Mouse (Mus musculus): ENCODE results near the gene Rpl36a-ps1. TPM values are rescaled to one million over a fixed set of nuclear protein-coding genes. Genes with fewer than 3 reads are reported as not detected.
A peak's percentile ranks its signal among the peaks of the same experiment; 100 is the strongest.

Rpl36a-ps1 gene
- polyA plus RNA-seq, 1 experiment from 2014 or later, result 2.5 TPM

- no peak overlapping the region for H3K27ac ChIP-seq (ENCODE audit: low read depth, low read length)
- H3K4me3 ChIP-seq (ENCODE audit: low read depth, low read length), result no peak overlapping the region
- H3K36me3 ChIP-seq (ENCODE audit: control insufficient read depth, insufficient read depth, low read length), result no peaks in the 10 kb centered on the region
- DNase-seq (ENCODE audit: low spot score) (no peak), ATAC-seq (ENCODE audit: insufficient read depth, low FRiP score, low TSS enrichment) (no peak)
- no peaks in the 10 kb centered on the region for H3K27me3 ChIP-seq (ENCODE audit: control insufficient read depth, insufficient read depth, low read length)
- WGBS, result 45% methylated on average over 3 of the region's 3 CpGs
- no peak overlapping the region for H3K4me2 ChIP-seq (ENCODE audit: low read depth)
- no peaks in the 10 kb centered on the region for H3K4me1 ChIP-seq (ENCODE audit: control insufficient read depth, insufficient read depth, low read length)
- H3K9ac ChIP-seq (ENCODE audit: low read length), result no peak overlapping the region
- H3K9me3 ChIP-seq (ENCODE audit: control insufficient read depth, low read length), result no peaks in the 10 kb centered on the region
Observed at GRCm38 (mm10) chr14:98989818-98990217, 4.3 kb downstream of the Rpl36a-ps1 start.

GRCm38 (mm10) chr14:98971921-98972320 is 22.2 kb downstream of the Rpl36a-ps1 start:
- WGBS, result 36% methylated on average over 4 of the region's 4 CpGs
- H3K27me3 ChIP-seq (ENCODE audit: control insufficient read depth, insufficient read depth, low read length), result no peaks in the 10 kb centered on the region
- no peak overlapping the region for H3K9ac ChIP-seq (ENCODE audit: low read length)
- H3K4me3 ChIP-seq (ENCODE audit: low read depth, low read length), result no peak overlapping the region
- DNase-seq (ENCODE audit: low spot score), result peak; percentile 22
- no peaks in the 10 kb centered on the region for H3K9me3 ChIP-seq (ENCODE audit: control insufficient read depth, low read length)
- no peaks in the 10 kb centered on the region for H3K4me1 ChIP-seq (ENCODE audit: control insufficient read depth, insufficient read depth, low read length)
- H3K4me2 ChIP-seq (ENCODE audit: low read depth), result no peak overlapping the region
- H3K27ac ChIP-seq (ENCODE audit: low read depth, low read length), result no peak overlapping the region
- no peaks in the 10 kb centered on the region for H3K36me3 ChIP-seq (ENCODE audit: control insufficient read depth, insufficient read depth, low read length)
- no peak for ATAC-seq (ENCODE audit: insufficient read depth, low FRiP score, low TSS enrichment)

- Histone ChIP-seq H3K27me3 (ENCODE audit: control insufficient read depth, insufficient read depth, low read length) (no peaks in the 10 kb centered on the region), H3K4me2 (ENCODE audit: low read depth) (no peak overlapping the region), H3K36me3 (ENCODE audit: control insufficient read depth, insufficient read depth, low read length) (no peaks in the 10 kb centered on the region), H3K4me1 (ENCODE audit: control insufficient read depth, insufficient read depth, low read length) (no peaks in the 10 kb centered on the region), H3K4me3 (ENCODE audit: low read depth, low read length) (no peak overlapping the region), H3K9ac (ENCODE audit: low read length) (no peak overlapping the region), H3K27ac (ENCODE audit: low read depth, low read length) (no peak overlapping the region), H3K9me3 (ENCODE audit: control insufficient read depth, low read length) (no peaks in the 10 kb centered on the region)
- DNase-seq (ENCODE audit: low spot score), result no peak
- ATAC-seq (ENCODE audit: insufficient read depth, low FRiP score, low TSS enrichment), result no peak
- WGBS, result 70% methylated on average over 17 of the region's 17 CpGs
Observed at GRCm38 (mm10) chr14:98958978-98959658, 35.0 kb downstream of the Rpl36a-ps1 start.

- Histone ChIP-seq H3K36me3 (ENCODE audit: control insufficient read depth, insufficient read depth, low read length) (no peaks in the 10 kb centered on the region), H3K9ac (ENCODE audit: low read length) (no peak overlapping the region), H3K4me2 (ENCODE audit: low read depth) (no peak overlapping the region), H3K9me3 (ENCODE audit: control insufficient read depth, low read length) (no peaks in the 10 kb centered on the region), H3K27me3 (ENCODE audit: control insufficient read depth, insufficient read depth, low read length) (no peaks in the 10 kb centered on the region), H3K4me3 (ENCODE audit: low read depth, low read length) (no peak overlapping the region), H3K27ac (ENCODE audit: low read depth, low read length) (no peak overlapping the region), H3K4me1 (ENCODE audit: control insufficient read depth, insufficient read depth, low read length) (no peaks in the 10 kb centered on the region)
- ATAC-seq (ENCODE audit: insufficient read depth, low FRiP score, low TSS enrichment), result no peak
- 94% methylated on average over 9 of the region's 9 CpGs for WGBS
- no peak for DNase-seq (ENCODE audit: low spot score)
Observed at GRCm38 (mm10) chr14:98956788-98957187, 37.3 kb downstream of the Rpl36a-ps1 start.

GRCm38 (mm10) chr14:98952441-98952840 is 41.7 kb downstream of the Rpl36a-ps1 start:
- no peak overlapping the region for H3K4me2 ChIP-seq (ENCODE audit: low read depth)
- WGBS, result 86% methylated on average over 7 of the region's 7 CpGs
- no peak overlapping the region for H3K27ac ChIP-seq (ENCODE audit: low read depth, low read length)
- no peaks in the 10 kb centered on the region for H3K36me3 ChIP-seq (ENCODE audit: control insufficient read depth, insufficient read depth, low read length)
- no peak for DNase-seq (ENCODE audit: low spot score)
- H3K9ac ChIP-seq (ENCODE audit: low read length), result no peak overlapping the region
- no peaks in the 10 kb centered on the region for H3K9me3 ChIP-seq (ENCODE audit: control insufficient read depth, low read length)
- no peaks in the 10 kb centered on the region for H3K4me1 ChIP-seq (ENCODE audit: control insufficient read depth, insufficient read depth, low read length)
- no peaks in the 10 kb centered on the region for H3K27me3 ChIP-seq (ENCODE audit: control insufficient read depth, insufficient read depth, low read length)
- no peak overlapping the region for H3K4me3 ChIP-seq (ENCODE audit: low read depth, low read length)
- no peak for ATAC-seq (ENCODE audit: insufficient read depth, low FRiP score, low TSS enrichment)

- H3K36me3 ChIP-seq (ENCODE audit: control insufficient read depth, insufficient read depth, low read length), result no peaks in the 10 kb centered on the region
- no peaks in the 10 kb centered on the region for H3K4me1 ChIP-seq (ENCODE audit: control insufficient read depth, insufficient read depth, low read length)
- H3K4me3 ChIP-seq (ENCODE audit: low read depth, low read length), result no peak overlapping the region
- no peak overlapping the region for H3K9ac ChIP-seq (ENCODE audit: low read length)
- DNase-seq (ENCODE audit: low spot score) (no peak), ATAC-seq (ENCODE audit: insufficient read depth, low FRiP score, low TSS enrichment) (no peak)
- H3K4me2 ChIP-seq (ENCODE audit: low read depth), result no peak overlapping the region
- no peaks in the 10 kb centered on the region for H3K27me3 ChIP-seq (ENCODE audit: control insufficient read depth, insufficient read depth, low read length)
- H3K9me3 ChIP-seq (ENCODE audit: control insufficient read depth, low read length), result no peaks in the 10 kb centered on the region
- 68% methylated on average over 4 of the region's 4 CpGs for WGBS
- H3K27ac ChIP-seq (ENCODE audit: low read depth, low read length), result no peak overlapping the region
Observed at GRCm38 (mm10) chr14:98951626-98952290, 42.4 kb downstream of the Rpl36a-ps1 start.

Other genes starting within 250 kb of the Rpl36a-ps1 start
- gene Mzt1, start 51.8 kb upstream of the Rpl36a-ps1 start, polyA plus RNA-seq (2014; fragmentation: Nextera tagmentation; extraction: Ambion mirVana), result 88.1 and 98.2 TPM in 2 replicates
- gene Bora, start 51.9 kb upstream of the Rpl36a-ps1 start, polyA plus RNA-seq (2014; fragmentation: Nextera tagmentation; extraction: Ambion mirVana), result 56.3 and 60.5 TPM in 2 replicates
- gene Pibf1, start 105.1 kb upstream of the Rpl36a-ps1 start, polyA plus RNA-seq (2014; fragmentation: Nextera tagmentation; extraction: Ambion mirVana), result 20.2 and 23.3 TPM in 2 replicates
- gene Dis3, start 105.5 kb upstream of the Rpl36a-ps1 start, polyA plus RNA-seq (2014; fragmentation: Nextera tagmentation; extraction: Ambion mirVana), result 43.9 and 44.7 TPM in 2 replicates